Mouse (Mus musculus) E14TG2a.4 (cell line): ENCODE results near the gene Dpf1.

Experiments
- CTCF ChIP-seq: conservative IDR thresholded peaks from 2 replicates; pipeline ENCODE4 v1.5.1; 2014; ENCODE audit warnings: low read length
- POU5F1 ChIP-seq: IDR thresholded peaks from 2 replicates; pipeline ENCODE4 v1.6.1; 2014; ENCODE audit warnings: low read length, borderline replicate concordance

DNA sequence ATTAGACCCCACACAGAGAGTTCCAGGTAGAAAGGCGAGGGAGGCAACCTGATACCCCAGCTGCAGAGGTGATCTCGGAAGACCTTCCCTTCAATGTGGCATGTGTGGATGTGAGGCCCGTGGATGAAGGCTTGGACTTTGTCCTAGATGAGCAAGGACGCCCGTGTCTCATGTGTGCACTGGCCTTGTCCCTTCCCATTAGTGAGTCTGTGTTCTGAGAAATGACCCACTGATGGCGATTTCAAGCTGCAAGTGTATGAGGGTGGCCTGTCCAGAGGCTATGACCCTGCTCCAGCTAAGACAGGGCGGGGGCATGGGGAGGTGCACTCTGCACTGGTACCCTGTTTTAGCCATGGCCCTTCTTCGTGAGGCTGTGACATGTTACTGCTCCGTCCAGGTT lies 36.5 kb downstream of the Dpf1 start:
- no peak for TF ChIP-seq CTCF
- TF ChIP-seq POU5F1 = no peak
